Mouse (Mus musculus): Measurements from ENCODE around the gene Mamdc4. TPM values are rescaled to one million over a fixed set of nuclear protein-coding genes. Genes with fewer than 3 reads are reported as not detected.
"Not testable (repeated sequence)": the region's sequence is repeated elsewhere in the genome, so short reads cannot be mapped to it uniquely, and the experiment has no call there.

Gene Mamdc4
- total RNA-seq, 1 experiment from 2014 or later, result 5.4 TPM

DNA sequence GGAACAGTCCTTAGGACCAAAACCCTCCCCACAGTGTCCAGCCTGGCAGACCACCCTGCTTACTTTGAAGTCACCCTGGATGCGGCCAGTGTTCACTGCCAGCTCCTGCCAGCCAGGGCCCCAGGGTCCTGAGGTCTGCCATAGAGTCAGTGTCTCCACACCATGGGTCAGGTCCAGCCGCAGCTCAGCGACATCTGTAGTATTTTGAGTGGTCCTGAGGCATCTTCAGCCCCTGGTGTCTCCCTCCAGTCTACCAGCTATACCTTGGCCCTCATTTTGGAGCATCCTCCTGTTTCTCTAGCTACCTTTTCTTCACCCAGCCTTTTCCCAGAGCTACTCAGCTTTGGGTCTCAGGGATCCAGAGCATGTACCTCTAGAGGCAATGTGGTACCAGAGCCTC is 5.3 kb downstream of the Mamdc4 start:
- ATAC-seq (ENCODE audit: extremely low read depth, insufficient number of reproducible peaks, low FRiP score, poor library complexity, severe bottlenecking), result no peak

DNA sequence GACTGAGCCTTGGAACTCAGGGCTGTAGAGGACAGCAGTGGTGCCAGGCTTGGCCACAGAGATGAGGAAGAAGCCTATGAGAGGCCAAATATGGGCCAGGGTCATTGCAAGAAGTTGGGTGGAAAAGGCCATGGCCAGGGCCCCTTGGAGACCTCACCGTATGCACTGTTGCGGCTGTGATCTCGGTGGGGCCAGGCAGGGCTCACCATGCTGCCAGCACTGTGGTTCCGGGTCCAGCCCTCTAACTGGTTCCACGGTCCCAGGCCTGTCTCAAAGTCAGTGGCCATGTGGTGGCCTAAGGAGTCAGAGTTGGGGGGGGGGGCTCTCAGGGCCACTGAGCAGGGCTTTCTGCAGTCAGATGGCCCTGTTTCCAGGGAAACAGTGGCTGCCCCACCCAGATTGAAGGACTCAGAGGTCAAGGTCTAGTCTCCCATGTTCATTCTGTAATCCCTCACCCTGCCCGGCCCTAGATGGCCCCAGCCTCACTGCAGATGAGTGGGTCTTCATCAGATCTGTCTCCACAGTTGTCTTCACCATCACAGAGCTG is 6.1 kb downstream of the Mamdc4 start:
- ATAC-seq (ENCODE audit: extremely low read depth, insufficient number of reproducible peaks, low FRiP score, poor library complexity, severe bottlenecking), result no peak

DNA sequence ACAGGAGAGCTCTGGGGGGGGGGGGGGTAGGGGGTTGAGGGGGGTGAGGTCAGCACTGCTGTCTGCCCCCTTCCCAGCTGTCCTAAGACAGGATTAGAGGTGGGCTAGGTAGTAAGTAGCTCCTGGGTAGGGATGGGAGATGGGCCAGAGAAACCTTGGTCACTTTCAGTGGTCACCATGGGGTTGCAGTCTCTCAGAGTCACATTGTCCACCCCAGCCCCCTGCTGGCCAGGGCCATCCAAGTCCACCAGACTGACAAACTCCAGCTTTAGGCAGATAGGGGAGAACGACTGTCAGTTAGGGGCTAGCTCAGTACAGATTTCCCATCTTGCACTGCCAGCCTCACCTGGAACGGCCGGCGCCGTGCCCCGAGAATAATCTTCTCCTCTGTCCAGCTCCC is 8.1 kb downstream of the Mamdc4 start:
- no peak for ATAC-seq (ENCODE audit: extremely low read depth, insufficient number of reproducible peaks, low FRiP score, poor library complexity, severe bottlenecking)

DNA sequence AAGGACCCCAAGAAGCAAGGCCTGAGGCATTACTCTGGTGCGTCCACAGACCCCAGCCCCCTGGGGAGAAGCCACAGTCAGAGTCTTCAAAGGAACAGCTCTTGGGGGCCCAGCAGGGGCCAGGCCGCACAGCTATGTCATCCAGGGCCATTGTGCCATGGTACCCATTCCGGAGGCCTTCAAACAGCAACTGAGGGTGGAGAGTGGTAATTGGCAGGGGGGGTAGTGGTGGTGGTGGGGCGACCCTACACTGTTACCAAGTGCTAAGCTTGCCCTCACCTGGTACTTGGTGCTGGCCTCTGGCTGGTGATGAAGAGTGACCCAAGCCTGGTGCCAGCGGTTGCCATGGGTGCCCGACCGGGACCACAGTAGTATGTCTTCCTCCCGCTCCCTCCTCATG is 8.9 kb downstream of the Mamdc4 start:
- ATAC-seq (ENCODE audit: extremely low read depth, insufficient number of reproducible peaks, low FRiP score, poor library complexity, severe bottlenecking), result no peak

DNA sequence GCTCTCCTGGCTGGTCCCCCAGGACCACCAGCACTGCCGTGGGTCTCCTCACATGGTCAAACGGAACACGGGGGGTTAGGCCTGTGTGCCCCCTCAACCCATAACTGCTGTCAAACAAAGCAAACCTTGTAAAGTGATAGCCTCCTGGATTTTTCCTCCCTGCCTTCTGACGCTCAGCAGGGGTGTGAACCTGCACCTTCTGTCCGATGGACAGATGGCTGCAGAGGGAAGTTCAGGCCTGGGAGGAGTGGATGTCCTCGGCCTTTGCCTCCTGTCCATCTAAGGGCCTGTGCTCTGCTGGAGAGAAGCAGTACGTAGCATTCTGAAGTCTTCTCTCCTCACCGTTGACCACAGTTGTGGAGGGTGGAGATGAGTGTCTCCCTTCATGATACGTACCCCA is 12.7 kb downstream of the Mamdc4 start:
- no peak for ATAC-seq (ENCODE audit: extremely low read depth, insufficient number of reproducible peaks, low FRiP score, poor library complexity, severe bottlenecking)

DNA sequence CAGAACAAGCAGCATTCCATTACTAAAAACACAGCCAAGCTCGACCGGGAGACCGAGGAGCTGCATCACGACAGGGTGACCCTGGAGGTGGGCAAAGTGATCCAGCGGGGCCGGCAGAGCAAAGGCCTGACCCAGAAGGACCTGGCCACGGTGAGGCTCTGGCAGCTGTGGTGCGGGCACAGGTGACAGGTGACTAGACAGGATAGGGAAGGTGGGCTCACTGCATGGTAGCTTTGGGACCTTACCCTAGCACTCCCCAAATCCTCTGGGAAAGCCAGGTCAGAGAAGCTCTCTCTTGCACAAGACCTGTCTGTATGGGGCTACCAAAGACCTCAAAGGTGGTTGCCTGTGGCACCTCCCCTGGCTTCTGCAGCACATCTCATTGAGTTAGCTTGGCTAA is 14.1 kb downstream of the Mamdc4 start:
- no peak for ATAC-seq (ENCODE audit: extremely low read depth, insufficient number of reproducible peaks, low FRiP score, poor library complexity, severe bottlenecking)

DNA sequence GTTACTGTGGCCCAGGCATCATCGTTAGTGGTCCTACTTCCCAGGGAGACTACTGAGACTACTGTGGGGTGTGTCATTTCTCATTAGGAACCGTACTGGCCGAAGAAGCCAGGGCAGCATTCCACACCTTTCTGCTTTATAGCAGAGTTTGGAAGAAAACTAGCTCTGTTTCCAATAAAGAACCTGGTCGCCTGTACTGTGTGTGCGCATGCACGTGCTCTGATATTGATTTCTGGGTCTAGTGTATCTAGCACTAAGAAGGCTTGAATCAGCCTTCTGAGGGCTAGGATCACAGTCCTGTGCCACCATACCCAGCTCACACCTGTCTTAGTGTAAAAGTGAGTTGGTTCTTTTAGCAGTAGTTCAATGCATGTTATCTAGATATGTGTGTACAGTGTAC is 15.9 kb downstream of the Mamdc4 start:
- no peak for ATAC-seq (ENCODE audit: extremely low read depth, insufficient number of reproducible peaks, low FRiP score, poor library complexity, severe bottlenecking)

DNA sequence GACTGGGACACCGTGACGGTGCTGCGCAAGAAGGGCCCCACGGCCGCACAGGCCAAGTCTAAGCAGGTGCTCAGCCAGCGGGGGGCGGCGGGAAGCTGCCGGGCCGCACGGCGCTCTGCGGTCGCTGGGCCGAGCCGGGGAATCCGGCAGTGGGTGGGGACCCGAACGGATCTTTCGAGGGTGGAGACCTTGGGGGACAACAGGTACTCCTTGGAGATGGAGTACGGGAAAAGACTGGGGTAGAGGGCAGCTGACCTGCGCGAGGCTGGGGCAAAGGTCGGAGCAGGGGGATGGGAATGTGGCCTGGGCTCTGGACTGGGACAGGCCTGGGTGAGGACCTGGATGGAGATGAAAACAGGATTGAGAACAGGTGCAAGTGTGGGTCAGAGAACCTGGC is 16.7 kb downstream of the Mamdc4 start:
- no peak for ATAC-seq (ENCODE audit: extremely low read depth, insufficient number of reproducible peaks, low FRiP score, poor library complexity, severe bottlenecking)

DNA sequence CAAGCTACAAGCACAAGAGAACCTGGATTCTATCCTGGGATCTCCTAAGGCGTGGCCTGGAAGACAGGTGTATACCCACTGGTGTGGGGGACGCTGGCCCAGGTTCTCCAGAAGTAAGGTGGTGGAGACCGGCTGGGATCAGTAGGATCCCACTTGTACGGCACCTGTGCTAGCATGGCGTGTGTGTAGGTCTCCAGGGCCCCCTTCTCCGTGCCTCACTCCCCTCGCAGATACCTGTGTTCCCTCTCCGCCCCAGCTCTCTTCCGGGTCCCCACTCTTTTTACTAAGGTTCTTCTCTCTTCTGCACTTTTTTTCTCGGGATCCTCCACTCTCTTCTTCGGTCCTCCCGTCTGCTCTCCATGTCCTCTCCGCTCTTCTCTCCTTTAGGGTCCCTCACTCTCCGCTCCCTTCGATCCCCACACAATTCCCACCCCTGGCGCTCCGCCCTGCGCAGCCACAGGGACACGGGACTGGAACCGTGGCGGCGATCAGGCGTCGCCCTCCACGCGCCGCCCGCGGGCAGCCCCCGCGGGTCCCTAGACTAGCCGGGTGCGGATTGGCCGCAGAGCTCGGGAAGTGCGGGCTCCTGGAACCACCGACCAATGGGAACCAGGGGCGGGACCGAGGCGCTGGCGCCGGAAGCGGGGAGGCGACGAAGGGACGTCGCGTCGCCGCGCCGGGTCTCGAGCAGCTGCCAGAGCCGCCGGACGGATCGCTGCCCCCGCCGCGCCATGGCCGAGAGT is 17.3 kb downstream of the Mamdc4 start, which contains the start of gene Edf1:
Gene Edf1 (plus strand): TSS at position 627 of the 743 bp plus-strand sequence.
- peak; percentile 93 for ATAC-seq (ENCODE audit: extremely low read depth, insufficient number of reproducible peaks, low FRiP score, poor library complexity, severe bottlenecking)

DNA sequence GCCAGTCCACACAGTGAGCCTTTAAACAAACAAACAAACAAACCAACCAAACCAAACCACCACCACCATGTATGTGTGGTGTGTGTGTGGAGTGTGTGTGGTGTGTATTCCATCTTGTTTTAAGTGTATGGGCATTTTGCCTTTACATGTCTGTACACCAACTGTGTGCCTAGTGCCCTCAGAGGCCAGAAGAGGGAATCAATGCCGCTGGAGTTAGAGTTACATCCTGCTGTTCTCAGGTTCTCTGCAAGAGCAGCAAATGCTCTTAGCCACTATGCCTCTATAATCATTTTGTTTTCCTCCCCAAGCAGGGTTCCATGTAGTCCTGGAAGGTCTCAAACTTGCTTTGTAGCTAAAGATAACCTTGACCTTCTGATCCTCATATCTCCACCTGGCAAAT is 18.3 kb downstream of the Mamdc4 start:
- no peak for ATAC-seq (ENCODE audit: extremely low read depth, insufficient number of reproducible peaks, low FRiP score, poor library complexity, severe bottlenecking)

DNA sequence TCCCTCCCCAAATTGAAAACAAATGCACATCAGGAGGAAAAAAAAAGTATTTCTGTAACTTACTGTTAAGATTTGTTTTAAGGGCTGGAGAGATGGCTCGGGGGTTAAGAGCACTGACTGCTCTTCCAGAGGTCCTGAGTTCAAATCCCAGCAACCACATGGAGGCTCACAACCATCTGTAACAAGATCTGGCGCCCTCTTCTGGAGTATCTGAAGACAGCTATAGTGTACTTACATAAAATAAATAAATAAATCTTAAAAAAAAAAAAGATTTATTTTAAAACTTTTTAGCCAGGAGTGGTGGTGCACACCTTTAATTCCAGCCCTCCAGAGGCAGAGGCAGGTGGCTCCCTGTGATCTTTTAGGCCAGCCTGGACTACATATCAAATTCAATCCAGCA is 19.2 kb downstream of the Mamdc4 start:
- not testable (repeated sequence) for ATAC-seq (ENCODE audit: extremely low read depth, insufficient number of reproducible peaks, low FRiP score, poor library complexity, severe bottlenecking)

DNA sequence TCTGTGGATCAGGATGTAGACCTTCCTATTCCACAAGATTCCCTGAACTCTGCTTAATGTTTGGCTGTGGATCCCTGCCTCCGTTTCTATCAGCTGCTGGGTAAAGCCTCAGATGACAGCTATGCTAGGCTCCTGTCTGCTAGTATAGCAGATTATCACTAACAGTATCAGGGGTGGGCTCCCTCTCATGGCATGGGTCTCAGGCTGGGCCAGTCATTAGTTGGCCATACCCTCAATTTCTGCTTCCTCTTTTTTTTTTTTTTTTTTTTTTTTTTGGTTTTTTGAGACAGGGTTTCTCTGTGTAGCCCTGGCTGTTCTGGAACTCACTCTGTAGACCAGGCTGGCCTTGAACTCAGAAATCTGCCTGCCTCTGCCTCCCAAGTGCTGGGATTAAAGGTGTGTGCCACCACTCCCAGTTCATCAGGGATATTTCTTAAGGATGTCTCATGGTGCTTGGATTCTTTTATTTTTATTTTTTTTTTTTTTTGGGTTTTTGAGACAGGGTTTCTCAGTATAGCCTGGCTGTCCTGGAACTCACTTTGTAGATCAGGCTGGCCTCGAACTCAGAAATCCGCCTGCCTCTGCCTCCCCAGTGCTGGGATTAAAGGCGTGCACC is 21.4 kb downstream of the Mamdc4 start:
- not testable (repeated sequence) for ATAC-seq (ENCODE audit: extremely low read depth, insufficient number of reproducible peaks, low FRiP score, poor library complexity, severe bottlenecking)

DNA sequence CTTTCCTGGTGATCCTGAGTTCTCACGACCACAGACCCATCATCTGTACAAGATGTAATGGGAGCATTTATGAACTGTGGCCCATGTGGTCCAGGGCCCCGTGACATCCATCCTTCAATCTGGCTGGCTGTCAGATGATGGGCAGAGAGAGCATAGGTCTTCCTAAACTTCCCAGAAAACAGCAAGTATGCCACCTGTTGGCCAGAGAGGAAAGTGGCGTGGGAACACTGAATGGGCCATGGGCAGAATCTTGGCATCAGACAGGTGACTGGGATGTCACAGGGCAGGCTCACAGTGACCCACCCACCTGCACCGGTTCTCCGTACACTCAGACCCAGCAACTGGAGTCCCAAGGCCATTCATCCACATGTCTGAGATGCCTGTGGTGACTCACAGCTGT is 23.5 kb downstream of the Mamdc4 start:
- ATAC-seq (ENCODE audit: extremely low read depth, insufficient number of reproducible peaks, low FRiP score, poor library complexity, severe bottlenecking), result no peak

DNA sequence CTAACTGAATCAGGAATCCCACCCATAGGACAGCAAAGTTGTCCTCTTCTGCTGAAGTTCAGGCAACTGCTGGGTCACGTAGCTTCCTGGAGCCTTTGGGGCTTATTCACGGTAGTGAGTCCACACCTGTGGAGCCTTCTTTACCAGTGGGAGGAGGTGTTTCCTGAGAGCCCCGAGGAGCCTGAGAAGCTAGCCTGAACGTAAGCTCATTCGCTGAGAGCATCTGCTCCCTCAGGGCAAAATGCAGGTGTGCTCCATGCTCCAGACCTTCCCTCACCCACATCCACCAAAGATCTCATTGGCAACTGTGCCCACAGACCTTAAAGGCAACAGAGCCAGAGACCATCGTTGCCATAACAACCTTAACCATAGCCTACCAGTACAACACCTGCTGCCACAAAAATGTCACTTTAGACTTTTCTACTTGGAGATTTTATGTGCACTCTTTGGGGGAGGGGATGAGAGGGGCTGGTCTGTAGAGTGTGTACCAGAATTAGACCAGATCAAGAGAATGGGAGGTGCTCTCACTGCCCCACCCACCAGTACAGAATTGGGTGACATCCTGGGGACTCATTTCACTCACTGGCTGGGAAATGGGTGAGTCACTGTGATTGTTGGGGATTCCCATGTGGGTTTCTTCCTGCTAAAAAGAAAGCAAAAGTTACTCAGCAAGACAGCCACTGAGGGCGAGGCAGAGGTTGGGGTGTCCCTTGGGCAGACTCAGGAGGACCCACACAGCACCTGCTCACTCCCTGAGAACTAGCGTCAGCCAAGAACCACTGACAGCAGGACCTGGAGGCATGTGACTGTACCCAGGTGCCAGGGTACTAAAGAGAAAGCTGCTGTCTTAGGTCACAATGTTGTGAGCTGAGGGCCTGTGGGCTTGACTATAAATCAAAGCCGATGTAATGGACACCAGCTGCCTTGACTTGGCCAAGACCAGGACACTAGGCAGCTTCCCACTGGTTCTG is 25.3 kb downstream of the Mamdc4 start:
- peak; percentile 5; the same call in 1 of the 2 replicates for ATAC-seq (ENCODE audit: extremely low read depth, insufficient number of reproducible peaks, low FRiP score, poor library complexity, severe bottlenecking)

DNA sequence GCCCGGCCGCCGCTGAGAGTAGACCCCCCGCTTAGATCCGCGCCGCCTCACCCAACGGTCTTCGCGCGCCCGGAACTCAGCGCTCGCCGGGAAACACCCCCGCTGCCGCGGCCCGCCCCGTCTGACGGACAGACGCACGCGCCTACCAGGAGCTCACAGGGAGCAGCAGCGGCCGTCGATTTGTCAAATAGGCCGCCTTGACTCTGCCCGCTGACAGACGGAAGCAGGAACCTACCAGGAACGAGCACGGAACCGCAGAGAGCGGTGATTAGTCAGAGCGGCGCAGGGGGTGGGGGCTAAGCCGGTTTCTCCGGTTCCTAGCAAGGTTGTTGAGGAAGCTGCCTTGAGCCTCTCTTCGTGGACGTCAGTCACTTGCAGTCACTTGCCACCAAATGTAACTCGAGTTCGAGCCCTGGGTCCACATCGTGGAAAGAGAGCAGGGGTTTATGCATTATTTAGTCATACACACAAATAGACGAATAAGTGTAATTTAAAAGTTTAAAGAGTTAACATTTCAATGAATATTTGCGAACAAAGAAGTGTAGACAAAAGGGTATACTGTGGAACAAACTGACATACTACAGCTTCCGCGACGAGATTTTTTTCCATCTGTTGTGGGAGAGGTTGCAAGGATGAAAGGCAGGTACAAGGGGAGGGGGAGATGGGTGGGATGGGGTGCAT is 27.7 kb downstream of the Mamdc4 start, which contains the start of gene Traf2:
Gene Traf2 (minus strand): TSS at position 130 of the 681 bp plus-strand sequence.
- ATAC-seq (ENCODE audit: extremely low read depth, insufficient number of reproducible peaks, low FRiP score, poor library complexity, severe bottlenecking), result peak; percentile 97

DNA sequence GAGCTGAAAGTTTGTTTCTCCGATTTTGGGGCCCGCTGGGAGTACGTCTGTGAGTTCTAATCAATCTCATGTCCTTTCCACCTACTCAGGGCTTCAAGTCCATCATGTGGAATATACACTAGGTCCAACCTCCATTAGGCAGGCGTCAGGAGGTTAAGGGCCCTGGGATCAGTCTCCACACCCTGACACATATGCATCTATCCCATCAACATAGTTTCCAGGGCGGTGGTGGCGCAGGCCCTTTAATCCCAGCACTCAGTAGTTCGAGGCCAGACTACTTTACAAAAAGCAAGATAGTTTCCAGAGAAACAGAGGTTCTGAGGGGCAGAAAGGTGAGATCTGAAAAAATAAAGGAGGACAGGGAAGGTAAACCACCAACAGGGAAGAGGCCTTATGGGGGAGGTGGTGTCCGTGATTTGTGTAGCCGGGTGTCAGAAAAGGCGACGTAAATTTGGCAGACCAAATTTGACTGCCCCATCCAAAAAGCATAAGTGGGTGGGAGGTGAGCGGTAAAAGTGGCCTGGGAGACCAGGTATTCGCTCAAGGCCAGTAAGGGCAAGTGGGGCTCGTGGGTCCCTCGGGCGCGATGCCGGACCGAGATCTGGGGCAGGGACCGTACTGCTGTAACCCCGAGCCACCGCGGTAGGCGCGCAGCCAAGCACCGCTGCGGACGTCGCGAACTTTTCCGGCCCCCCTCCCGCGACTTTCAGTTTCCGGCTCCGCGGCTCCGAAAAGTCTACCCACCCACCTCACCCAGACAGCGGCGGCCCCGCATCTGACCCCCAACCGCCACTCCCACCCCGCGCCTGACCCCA is 28.4 kb downstream of the Mamdc4 start:
- no peak for ATAC-seq (ENCODE audit: extremely low read depth, insufficient number of reproducible peaks, low FRiP score, poor library complexity, severe bottlenecking)

DNA sequence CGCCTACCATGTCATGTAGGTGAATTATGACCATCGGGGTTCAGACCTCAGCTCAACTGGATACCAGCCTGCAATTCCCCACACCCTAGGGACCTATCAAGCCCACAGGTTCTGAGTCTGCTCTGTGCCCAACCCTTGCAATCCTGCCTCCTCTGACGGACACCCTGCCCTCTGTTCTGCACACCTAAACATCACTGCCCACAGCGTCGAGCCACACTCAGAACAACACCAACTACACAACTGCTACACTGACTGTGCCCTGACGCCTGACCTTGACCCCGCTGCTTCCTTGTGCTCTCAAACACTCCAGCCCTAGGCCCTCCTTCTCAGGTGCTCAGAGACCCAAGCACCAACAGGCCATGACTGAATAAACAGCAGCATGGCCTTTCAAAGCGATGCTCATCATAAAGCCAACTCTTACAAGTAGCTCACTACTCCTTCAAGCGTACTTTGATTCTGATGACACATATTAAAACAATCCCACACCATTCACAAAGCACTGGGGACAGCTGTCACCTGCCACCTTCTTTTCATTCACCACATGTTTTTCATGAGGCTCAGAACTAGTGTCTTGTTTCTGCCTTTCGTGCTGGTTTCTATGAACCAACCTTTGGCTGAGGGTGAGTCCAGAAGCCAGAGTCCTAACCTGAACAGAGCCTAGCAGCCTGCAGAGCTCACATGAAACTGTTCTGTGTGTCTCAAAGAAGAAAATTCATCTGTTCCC is 32.8 kb downstream of the Mamdc4 start:
- ATAC-seq (ENCODE audit: extremely low read depth, insufficient number of reproducible peaks, low FRiP score, poor library complexity, severe bottlenecking), result no peak
